Mouse (Mus musculus) lung, adult 2 months (tissue): ENCODE measurements at regions not wholly inside any gene's neighbourhood (a gene's known extent, or its start where the extent isn't known, plus 50 kb on each side); places are given as distances from the start of the nearest gene placed in this dataset.

Source experiments
- CTCF ChIP-seq: fragments of 200-500 bp; IDR thresholded peaks from 2 replicates; pipeline ENCODE4 v1.5.1; 2011; ENCODE audit warnings: mild to moderate bottlenecking, low read length, control low read depth; ENCODE audit not compliant: insufficient read depth
- POLR2A ChIP-seq: fragments of 200-500 bp; IDR thresholded peaks from 2 replicates; pipeline ENCODE4 v1.6.1; 2011; ENCODE audit warnings: low read depth, mild to moderate bottlenecking, control low read depth, low read length, borderline replicate concordance; ENCODE audit errors: extremely low read depth

DNA sequence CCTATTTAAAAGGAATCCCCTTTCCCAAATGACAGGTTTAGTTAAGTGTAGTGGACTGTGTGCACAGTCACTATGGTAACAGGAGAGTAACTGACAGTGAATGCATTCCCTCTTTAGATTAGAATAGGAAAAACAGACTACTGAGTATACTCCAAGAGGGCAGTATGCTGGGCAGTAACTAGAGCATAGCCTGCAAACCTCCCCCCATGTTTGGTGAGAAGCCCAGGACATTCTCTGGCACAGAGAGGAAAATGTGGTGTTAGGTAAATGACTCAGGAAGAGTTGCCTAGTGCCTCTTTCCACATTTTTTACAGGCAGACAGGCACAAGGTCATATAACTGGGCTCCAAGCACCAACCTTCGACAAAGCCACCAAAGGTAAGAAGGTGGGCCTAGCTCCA lies 93.0 kb upstream of the Neo1 start:
- no peak for TF ChIP-seq CTCF
- no peak for TF ChIP-seq POLR2A
